Mouse (Mus musculus): ENCODE results near the gene Mchr1.

The Mchr1 gene

GRCm38 (mm10) chr15:81227275-81227674, 8.0 kb upstream of the Mchr1 start:
- no peak for DNase-seq (ENCODE audit: low spot score in 2 of 2)

- no peak for DNase-seq (ENCODE audit: low spot score in 2 of 2)
Measured at GRCm38 (mm10) chr15:81228258-81228657, 7.0 kb upstream of the Mchr1 start.

- no peak for DNase-seq (ENCODE audit: low spot score in 2 of 2)
Measured at GRCm38 (mm10) chr15:81229791-81230190, 5.5 kb upstream of the Mchr1 start.

GRCm38 (mm10) chr15:81231325-81231724, 4.0 kb upstream of the Mchr1 start:
- DNase-seq (ENCODE audit: low spot score in 2 of 2): no peak

GRCm38 (mm10) chr15:81236062-81236461, 763 bp downstream of the Mchr1 start:
- DNase-seq (ENCODE audit: low spot score in 2 of 2): no peak

GRCm38 (mm10) chr15:81237471-81237870, 2.2 kb downstream of the Mchr1 start:
- DNase-seq (ENCODE audit: low spot score in 2 of 2): no peak

- DNase-seq (ENCODE audit: low spot score in 2 of 2): no peak
Measured at GRCm38 (mm10) chr15:81239261-81239660, 4.0 kb downstream of the Mchr1 start.

GRCm38 (mm10) chr15:81239794-81240343, 4.6 kb downstream of the Mchr1 start:
- no peak for DNase-seq (ENCODE audit: low spot score in 2 of 2)

- no peak for DNase-seq (ENCODE audit: low spot score in 2 of 2)
Measured at GRCm38 (mm10) chr15:81246890-81247289, 11.6 kb downstream of the Mchr1 start.

GRCm38 (mm10) chr15:81247583-81248340, 12.5 kb downstream of the Mchr1 start:
- DNase-seq (ENCODE audit: low spot score in 2 of 2): no peak

- no peak for DNase-seq (ENCODE audit: low spot score in 2 of 2)
Measured at GRCm38 (mm10) chr15:81248341-81248679, 13.0 kb downstream of the Mchr1 start.

GRCm38 (mm10) chr15:81248951-81249579, 13.8 kb downstream of the Mchr1 start:
- no peak for DNase-seq (ENCODE audit: low spot score in 2 of 2)

- no peak for DNase-seq (ENCODE audit: low spot score in 2 of 2)
Measured at GRCm38 (mm10) chr15:81252626-81253174, 17.4 kb downstream of the Mchr1 start.

- no peak for DNase-seq (ENCODE audit: low spot score in 2 of 2)
Measured at GRCm38 (mm10) chr15:81253585-81253984, 18.3 kb downstream of the Mchr1 start.

- DNase-seq (ENCODE audit: low spot score in 2 of 2): no peak
Measured at GRCm38 (mm10) chr15:81254113-81254640, 18.9 kb downstream of the Mchr1 start.

- DNase-seq (ENCODE audit: low spot score in 2 of 2): no peak
Measured at GRCm38 (mm10) chr15:81255063-81255462, 19.8 kb downstream of the Mchr1 start.

- DNase-seq (ENCODE audit: low spot score in 2 of 2): no peak
Measured at GRCm38 (mm10) chr15:81258296-81258695, 23.0 kb downstream of the Mchr1 start.

GRCm38 (mm10) chr15:81259304-81259703, 24.0 kb downstream of the Mchr1 start:
- no peak for DNase-seq (ENCODE audit: low spot score in 2 of 2)

GRCm38 (mm10) chr15:81260208-81260607, 24.9 kb downstream of the Mchr1 start:
- no peak for DNase-seq (ENCODE audit: low spot score in 2 of 2)

- no peak for DNase-seq (ENCODE audit: low spot score in 2 of 2)
Measured at GRCm38 (mm10) chr15:81264392-81265095, 29.2 kb downstream of the Mchr1 start.

- no peak for DNase-seq (ENCODE audit: low spot score in 2 of 2)
Measured at GRCm38 (mm10) chr15:81267416-81267815, 32.1 kb downstream of the Mchr1 start.

Measured in thymus, postnatal 10 days (tissue).